Comparison of ENCODE assay signal across 8 mouse cellular contexts in genomic region chr13:54242380-54242779, GRCm38 (mm10). TPM values are rescaled to one million over a fixed set of nuclear protein-coding genes. Genes with fewer than 3 reads are reported as not detected.
DNase-seq lines count a peak whose midpoint lies in the region; ATAC-seq and TF ChIP-seq lines count a peak whose summit lies in the region.

No protein-coding gene starts in this region.

- 70% methylated on average over 5 of the region's 5 CpGs for WGBS in cerebellum, adult 2 months
- WGBS in liver, embryonic 11.5 days = 50% methylated on average over 5 of the region's 5 CpGs
- WGBS in spleen, adult 2 months = 28% methylated on average over 5 of the region's 5 CpGs

- no peaks in the 10 kb centered on the region for H3K9me3 ChIP-seq in liver, embryonic 11.5 days (ENCODE audit: control insufficient read depth, low read length)

- no peaks in the 10 kb centered on the region for H3K36me3 ChIP-seq in liver, embryonic 11.5 days (ENCODE audit: control insufficient read depth, insufficient read depth, low read length)
- no peaks in the 10 kb centered on the region for H3K36me3 ChIP-seq in spleen, adult 2 months (ENCODE audit: control insufficient read depth, insufficient read depth, low read length)

- peak; percentile 21; the same call in 1 of the 2 replicates for TF ChIP-seq CTCF in cerebellum, adult 2 months (IDR thresholded peaks at IDR 0.05; ENCODE audit: borderline replicate concordance, insufficient read depth, low read depth, low read length)
- TF ChIP-seq CTCF in brain, embryonic 14.5 days (IDR thresholded peaks at IDR 0.05; ENCODE audit: borderline replicate concordance, extremely low read depth, insufficient read depth, insufficient read length) = peak; percentile 32; the same call in 1 of the 2 replicates
- TF ChIP-seq CTCF in spleen, adult 2 months (IDR thresholded peaks at IDR 0.05; ENCODE audit: extremely low read depth, insufficient read depth, insufficient read length, insufficient replicate concordance) = peak; percentile 37; the same call in 1 of the 2 replicates

- no peak overlapping the region for H3K27ac ChIP-seq in cerebellum, adult 2 months (ENCODE audit: insufficient read depth, low read length)
- H3K27ac ChIP-seq in liver, embryonic 11.5 days (ENCODE audit: low read depth, low read length) = no peak overlapping the region
- no peak overlapping the region for H3K27ac ChIP-seq in spleen, adult 2 months (ENCODE audit: insufficient read depth, low read length)

- ATAC-seq in liver, embryonic 11.5 days (replicated peaks; ENCODE audit: low FRiP score) = no peak
- ATAC-seq in monocyte, adult 5-6 weeks (replicated peaks; ENCODE audit: insufficient number of reproducible peaks, low FRiP score, low TSS enrichment, poor library complexity, severe bottlenecking) = no peak

- H3K9ac ChIP-seq in liver, embryonic 11.5 days (ENCODE audit: low read depth, low read length) = no peak overlapping the region

- no peaks in the 10 kb centered on the region for H3K4me1 ChIP-seq in cerebellum, adult 2 months (ENCODE audit: control insufficient read depth, insufficient read depth, low read length)
- no peaks in the 10 kb centered on the region for H3K4me1 ChIP-seq in liver, embryonic 11.5 days (replicated peaks; ENCODE audit: control insufficient read depth, insufficient read depth, low read length)
- H3K4me1 ChIP-seq in spleen, adult 2 months (ENCODE audit: control insufficient read depth, insufficient read depth, insufficient read length) = no peaks in the 10 kb centered on the region

- no peak for DNase-seq in cerebellum, adult 2 months
- DNase-seq in cerebellum, adult 11-12 months = no peak
- peak; percentile 21 for DNase-seq in liver
- DNase-seq in liver, embryonic 11.5 days (ENCODE audit: low spot score) = no peak
- no peak for DNase-seq in brain, embryonic 14.5 days (ENCODE audit: low read depth)
- DNase-seq in spleen, adult 2 months (ENCODE audit: low read depth in 1 of 2, low spot score in 2 of 2) = peak in 1 of 2 experiments; percentile 53
- DNase-seq in retina, embryonic 14.5 days (ENCODE audit: low spot score) = no peak

- H3K4me3 ChIP-seq in cerebellum, adult 2 months (replicated peaks; ENCODE audit: insufficient read depth, low read depth, low read length) = no peak overlapping the region
- no peak overlapping the region for H3K4me3 ChIP-seq in liver, embryonic 11.5 days (ENCODE audit: low read depth, low read length)
- H3K4me3 ChIP-seq in spleen, adult 2 months (ENCODE audit: extremely low read depth, insufficient read depth, insufficient read length) = no peak overlapping the region

- H3K4me2 ChIP-seq in liver, embryonic 11.5 days = no peak overlapping the region

- H3K27me3 ChIP-seq in cerebellum, adult 2 months (ENCODE audit: control insufficient read depth, insufficient read depth, low read length) = no peaks in the 10 kb centered on the region
- no peaks in the 10 kb centered on the region for H3K27me3 ChIP-seq in liver, embryonic 11.5 days (replicated peaks; ENCODE audit: control insufficient read depth, insufficient read depth, low read length)
- no peaks in the 10 kb centered on the region for H3K27me3 ChIP-seq in spleen, adult 2 months (ENCODE audit: control insufficient read depth, insufficient read depth, low read length)

- TF ChIP-seq POLR2A in cerebellum, adult 2 months (IDR thresholded peaks at IDR 0.05; ENCODE audit: borderline replicate concordance, insufficient read depth, low read length) = no peak
- TF ChIP-seq POLR2A in brain, embryonic 14.5 days (IDR thresholded peaks at IDR 0.05; ENCODE audit: borderline replicate concordance, extremely low read depth, insufficient read depth, insufficient read length, poor library complexity, severe bottlenecking) = no peak
- TF ChIP-seq POLR2A in spleen, adult 2 months (IDR thresholded peaks at IDR 0.05; ENCODE audit: low read depth, low read length) = no peak

RNA-seq across cellular contexts. Expression of gene Hrh2, which starts 50.5 kb away (rescaled TPM):
- polyA plus RNA-seq in cerebellum, adult 2 months (2012; rRNA removed) = 5.3 and 6.5 TPM in 2 replicates
- 0.21 TPM in 1 of 2 replicates, not detected in the other for polyA plus RNA-seq in liver, embryonic 11.5 days (2014; fragmentation: Nextera tagmentation; extraction: Ambion mirVana)
- 0.96 and 1.0 TPM in 2 replicates for polyA plus RNA-seq in brain, embryonic 14.5 days (2012; rRNA removed)
- 4.0 and 5.8 TPM in 2 replicates for polyA plus RNA-seq in spleen, adult 2 months (2012; rRNA removed)
- 4.8 to 16.6 TPM (median 5.1 TPM) in 3 replicates for total RNA-seq in monocyte, adult 5-6 weeks (2017)
